Mouse (Mus musculus): ENCODE measurements around the gene Zfp354c. TPM values are rescaled to one million over a fixed set of nuclear protein-coding genes. Genes with fewer than 3 reads are reported as not detected.

Gene Zfp354c
- polyA plus RNA-seq (2012; rRNA removed), result 35.9 and 38.0 TPM in 2 replicates

DNA sequence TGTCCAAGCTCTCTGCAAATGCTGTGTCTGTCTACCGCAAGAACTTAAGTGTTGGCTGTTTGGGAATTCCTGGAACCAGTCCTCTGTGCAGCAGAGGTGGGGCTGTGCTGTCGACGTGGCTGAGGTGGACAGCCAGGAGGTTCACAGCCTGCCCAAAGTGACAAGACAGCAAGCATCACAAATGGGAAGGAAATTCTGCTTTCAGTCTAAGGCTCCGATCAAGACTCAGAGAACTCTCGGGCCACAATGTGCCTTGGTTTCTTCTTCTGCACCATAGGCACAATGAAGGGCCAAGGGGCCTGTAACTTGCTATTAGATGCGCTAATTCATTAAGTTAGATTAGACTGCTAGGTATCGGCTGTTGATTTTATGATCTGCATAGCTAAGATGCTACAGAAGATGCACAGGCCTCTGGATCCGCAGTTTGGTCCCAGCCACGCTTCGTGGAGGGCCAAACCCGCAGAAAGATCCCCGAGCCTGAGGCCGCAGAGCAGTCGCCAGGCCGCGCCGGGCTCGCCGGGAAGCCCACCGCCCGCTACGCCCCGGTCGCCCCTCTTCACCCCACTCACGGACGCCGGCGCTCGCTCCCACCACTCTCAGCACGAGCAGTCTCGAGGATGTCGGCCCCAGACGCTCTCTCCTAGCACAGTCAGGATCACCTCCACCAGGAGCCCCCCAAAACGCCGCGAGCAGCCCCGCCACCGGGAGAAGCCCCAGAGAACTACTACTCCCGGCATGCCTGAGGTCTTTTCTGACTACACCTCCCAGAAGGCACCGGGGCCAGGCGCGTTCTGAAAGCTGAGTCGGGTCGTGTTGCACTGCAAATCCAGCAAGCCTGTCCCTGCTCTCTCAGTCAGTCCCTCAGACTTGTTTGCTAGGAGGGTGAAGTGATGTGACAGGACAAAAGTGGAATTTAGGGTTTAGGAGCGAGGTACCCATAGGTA, at the start of gene Zfp354c:
Gene Zfp354c, minus strand, starts transcription at position 715 of the 944 bp plus-strand sequence.

DNA sequence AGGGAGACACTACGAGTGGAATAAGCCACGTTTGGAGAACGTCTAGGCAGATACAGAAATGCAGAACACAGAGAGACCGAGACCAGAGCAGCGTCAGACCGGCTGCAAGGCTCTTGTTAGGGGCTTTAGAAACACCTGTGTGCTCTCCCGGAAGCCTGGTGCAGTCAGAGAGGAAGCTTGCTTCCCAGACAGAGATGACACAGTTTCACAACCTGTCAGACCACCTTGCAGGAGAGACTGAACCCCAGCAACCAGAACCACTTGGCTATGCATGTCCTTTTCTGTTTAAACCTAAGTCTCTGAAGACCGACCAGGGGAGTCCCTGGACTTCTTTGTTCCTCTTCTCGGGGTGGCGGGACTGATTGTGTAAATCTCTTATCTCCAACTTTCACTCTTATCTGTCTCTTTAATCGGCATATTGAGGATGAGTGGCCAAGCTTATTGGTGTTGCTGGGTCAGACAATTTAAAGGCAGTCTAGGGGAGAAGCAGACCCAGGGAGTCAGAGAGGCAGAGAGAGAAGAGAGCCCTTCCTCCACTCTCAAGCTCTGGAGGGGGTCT, 22.7 kb upstream of the Zfp354c start, which contains the start of gene Grm6:
Gene Grm6, plus strand, starts transcription at position 509 of the 559 bp plus-strand sequence.

DNA sequence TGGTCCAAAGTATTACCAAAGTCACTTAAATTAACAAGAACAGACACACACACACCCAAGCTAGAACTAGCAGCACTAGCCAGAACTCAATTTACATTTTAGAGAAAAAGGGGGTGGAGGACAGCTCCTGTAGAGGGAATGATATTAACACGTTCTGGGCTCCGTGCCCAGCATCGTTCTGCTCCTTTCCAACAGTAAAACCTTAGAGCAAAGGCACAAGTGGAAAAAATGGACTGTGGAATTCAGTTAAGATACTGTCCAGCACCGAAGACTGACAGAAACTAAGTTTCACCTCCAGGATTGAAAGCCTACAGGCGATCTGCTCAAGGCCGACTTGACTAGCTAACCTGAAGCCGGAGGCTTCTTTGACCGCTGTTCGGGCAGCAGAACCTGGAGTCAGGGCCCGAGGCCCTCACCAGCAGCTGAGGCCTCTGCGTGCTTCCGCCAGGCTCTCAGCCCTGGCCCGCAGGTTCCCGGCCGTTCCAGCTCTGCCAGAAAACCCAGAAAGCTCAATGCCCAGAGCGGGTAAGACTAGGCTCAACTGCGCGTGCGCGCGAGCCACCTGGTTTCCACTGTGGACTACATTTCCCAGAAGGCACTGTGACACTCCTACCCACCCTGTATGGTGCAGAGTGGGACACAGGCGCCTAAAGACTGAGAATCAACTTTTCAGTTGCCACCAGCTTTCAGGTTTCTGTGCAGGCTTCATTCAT, 13.7 kb upstream of the Zfp354c start, which contains the start of gene Zfp879:
Gene Zfp879, minus strand, starts transcription at position 530 of the 713 bp plus-strand sequence.

Other genes starting within 250 kb of the Zfp354c start
- 10.6 and 10.8 TPM in 2 replicates for gene Adamts2, start 225.6 kb downstream of the Zfp354c start, polyA plus RNA-seq (2012; rRNA removed)
- gene Zfp879, start 13.8 kb upstream of the Zfp354c start, polyA plus RNA-seq (2012; rRNA removed), result 2.6 and 2.7 TPM in 2 replicates
- gene Grm6, start 23.0 kb upstream of the Zfp354c start, polyA plus RNA-seq (2012; rRNA removed), result 0.03 and 0.05 TPM in 2 replicates
- 8.7 and 9.3 TPM in 2 replicates for gene Zfp454, start 59.9 kb upstream of the Zfp354c start, polyA plus RNA-seq (2012; rRNA removed)
- gene Zfp2, start 88.4 kb upstream of the Zfp354c start, polyA plus RNA-seq (2012; rRNA removed), result 25.9 and 26.2 TPM in 2 replicates
- gene Zfp354b, start 103.9 kb upstream of the Zfp354c start, polyA plus RNA-seq (2012; rRNA removed), result 3.4 and 3.8 TPM in 2 replicates
- not detected in 2 replicates for gene 4933414I15Rik, start 116.0 kb upstream of the Zfp354c start, polyA plus RNA-seq (2012; rRNA removed)
- gene Prop1, start 126.0 kb upstream of the Zfp354c start, polyA plus RNA-seq (2012; rRNA removed), result not detected in 2 replicates
- gene Olfr1378, start 138.8 kb upstream of the Zfp354c start, polyA plus RNA-seq (2012; rRNA removed), result not detected in 2 replicates
- not detected in 2 replicates for gene Olfr1377, start 154.2 kb upstream of the Zfp354c start, polyA plus RNA-seq (2012; rRNA removed)
- not detected in 2 replicates for gene Olfr51, start 175.9 kb upstream of the Zfp354c start, polyA plus RNA-seq (2012; rRNA removed)
- gene Olfr54, start 186.5 kb upstream of the Zfp354c start, polyA plus RNA-seq (2012; rRNA removed), result not detected in 2 replicates
- gene Olfr1375, start 220.4 kb upstream of the Zfp354c start, polyA plus RNA-seq (2012; rRNA removed), result not detected in 2 replicates
- 12.3 and 16.9 TPM in 2 replicates for gene Zfp354a, start 231.5 kb upstream of the Zfp354c start, polyA plus RNA-seq (2012; rRNA removed)

Data from central nervous system, embryonic 18 days (tissue).